13 mouse cellular contexts compared by ENCODE assay signal in the genomic region with DNA sequence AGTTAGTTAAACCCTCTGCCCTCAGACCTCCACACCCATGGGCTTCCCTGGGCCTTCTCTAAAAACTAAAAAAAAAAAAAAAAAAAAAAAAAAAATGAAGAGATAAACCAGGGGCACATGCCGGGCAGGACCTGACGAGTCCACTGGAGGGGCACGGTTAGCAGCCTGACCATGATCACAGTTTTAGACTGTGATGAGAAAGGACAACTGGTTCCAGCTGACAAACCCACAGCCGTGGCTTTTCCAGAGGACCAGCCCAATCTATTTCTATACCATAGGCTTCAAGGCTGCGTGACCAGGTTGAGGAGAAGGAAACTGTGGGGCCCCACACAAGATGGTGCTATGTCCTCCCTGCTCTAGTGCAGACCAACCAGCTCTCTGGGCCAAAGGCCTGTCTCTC. TPM values are rescaled to one million over a fixed set of nuclear protein-coding genes. Genes with fewer than 3 reads are reported as not detected.
A peak's percentile ranks its signal among the peaks of the same experiment; 100 is the strongest.
DNase-seq lines count a peak whose midpoint lies in the region; ATAC-seq and TF ChIP-seq lines count a peak whose summit lies in the region.
"Had no signal": no experiment of that assay in that cellular context is flagged by ENCODE, and none has a peak within 500 bp of the region (broad histone marks: within the 10 kb centered on the region; RNA-seq: fewer than 3 reads in every experiment).

No protein-coding gene starts in this region.

- H3K36me3 ChIP-seq in heart, embryonic 15.5 days, result no peaks in the 10 kb centered on the region
- 0 out of 2 replicates have a peak, but pooled peaks cover 2% of the 10 kb centered on the region for H3K36me3 ChIP-seq in limb, embryonic 15.5 days
- H3K36me3 ChIP-seq in limb, embryonic 10.5 days, result no peaks in the 10 kb centered on the region
- 0 out of 2 replicates have a peak, but pooled peaks cover 4% of the 10 kb centered on the region for H3K36me3 ChIP-seq in embryonic facial prominence, embryonic 15.5 days
- no peaks in the 10 kb centered on the region for H3K36me3 ChIP-seq in liver, postnatal 0 days (replicated peaks; ENCODE audit: insufficient read depth, low read length)
- H3K36me3 ChIP-seq: liver, embryonic 12.5 days; stomach, embryonic 15.5 days had no signal

- no peak for ATAC-seq in heart, embryonic 15.5 days (replicated peaks; ENCODE audit: insufficient number of reproducible peaks, insufficient read depth, low FRiP score, low read depth)
- no peak for ATAC-seq in limb, embryonic 15.5 days (ENCODE audit: insufficient number of reproducible peaks, low FRiP score, low TSS enrichment, low read depth)
- no peak for ATAC-seq in embryonic facial prominence, embryonic 15.5 days (ENCODE audit: insufficient number of reproducible peaks, low FRiP score, low TSS enrichment, low read depth)
- no peak for ATAC-seq in liver, postnatal 0 days
- ATAC-seq: forebrain, postnatal 0 days; inflammation-experienced regulatory T-cells, adult 6 months; liver, embryonic 12.5 days had no signal

- no peak overlapping the region for H3K4me3 ChIP-seq in heart, embryonic 15.5 days
- H3K4me3 ChIP-seq in limb, embryonic 15.5 days, result no peak overlapping the region
- no peak overlapping the region for H3K4me3 ChIP-seq in limb, embryonic 10.5 days
- peak overlapping the region; percentile 24 for H3K4me3 ChIP-seq in bone marrow macrophage, adult 2 months (ENCODE audit: insufficient read depth, low read length)
- H3K4me3 ChIP-seq in embryonic facial prominence, embryonic 15.5 days (replicated peaks), result no peak overlapping the region
- no peak overlapping the region for H3K4me3 ChIP-seq in liver, postnatal 0 days (ENCODE audit: low read depth, low read length)
- H3K4me3 ChIP-seq: liver, embryonic 12.5 days; stomach, embryonic 15.5 days had no signal

- no peaks in the 10 kb centered on the region for H3K27me3 ChIP-seq in heart, embryonic 15.5 days
- no peaks in the 10 kb centered on the region for H3K27me3 ChIP-seq in limb, embryonic 15.5 days
- H3K27me3 ChIP-seq in limb, embryonic 10.5 days (ENCODE audit: low read depth, poor library complexity, severe bottlenecking), result peaks cover 34% of the 10 kb centered on the region
- no peaks in the 10 kb centered on the region for H3K27me3 ChIP-seq in embryonic facial prominence, embryonic 15.5 days
- 0 out of 2 replicates have a peak, but pooled peaks cover 3% of the 10 kb centered on the region for H3K27me3 ChIP-seq in liver, postnatal 0 days (ENCODE audit: insufficient read depth, low read length)
- H3K27me3 ChIP-seq: stomach, embryonic 15.5 days had no signal

- no peak for TF ChIP-seq CTCF in bone marrow macrophage, adult 2 months (IDR thresholded peaks at IDR 0.05; ENCODE audit: low read depth, low read length)
- TF ChIP-seq CTCF in liver, postnatal 0 days (IDR thresholded peaks at IDR 0.05; ENCODE audit: low read depth), result no peak

- 67% methylated on average over 5 of the region's 5 CpGs for WGBS in heart, embryonic 15.5 days
- 84% methylated on average over 5 of the region's 5 CpGs for WGBS in limb, embryonic 15.5 days
- WGBS in limb, embryonic 10.5 days, result 91% methylated on average over 5 of the region's 5 CpGs
- 89% methylated on average over 5 of the region's 5 CpGs for WGBS in embryonic facial prominence, embryonic 15.5 days
- 78% methylated on average over 5 of the region's 5 CpGs for WGBS in liver, postnatal 0 days (ENCODE audit: insufficient replicate concordance)

- no peak for DNase-seq in heart, adult 11 months
- DNase-seq in limb, embryonic 10.5 days (ENCODE audit: low spot score), result no peak
- DNase-seq in liver, postnatal 0 days, result no peak
- DNase-seq: cerebellum, postnatal 10 days; forebrain, postnatal 0 days had no signal

- H3K9ac ChIP-seq in heart, embryonic 15.5 days, result no peak overlapping the region
- no peak overlapping the region for H3K9ac ChIP-seq in limb, embryonic 15.5 days
- no peak overlapping the region for H3K9ac ChIP-seq in embryonic facial prominence, embryonic 15.5 days
- H3K9ac ChIP-seq in liver, postnatal 0 days (replicated peaks), result no peak overlapping the region
- H3K9ac ChIP-seq: forebrain, postnatal 0 days; liver, embryonic 12.5 days; stomach, embryonic 15.5 days had no signal

- peak overlapping the region; percentile 47; the same call in 1 of the 2 replicates for H3K4me2 ChIP-seq in heart, embryonic 15.5 days
- no peak overlapping the region for H3K4me2 ChIP-seq in limb, embryonic 15.5 days
- no peak overlapping the region for H3K4me2 ChIP-seq in embryonic facial prominence, embryonic 15.5 days (replicated peaks)
- no peak overlapping the region for H3K4me2 ChIP-seq in liver, postnatal 0 days (ENCODE audit: low read depth, low read length)
- H3K4me2 ChIP-seq: liver, embryonic 12.5 days; stomach, embryonic 15.5 days had no signal

- TF ChIP-seq EP300 in liver, postnatal 0 days (IDR thresholded peaks at IDR 0.05; ENCODE audit: low read depth), result no peak

- H3K27ac ChIP-seq in heart, embryonic 15.5 days, result peak overlapping the region; percentile 93
- H3K27ac ChIP-seq in limb, embryonic 15.5 days, result peak overlapping the region; percentile 74
- H3K27ac ChIP-seq in limb, embryonic 10.5 days, result no peak overlapping the region
- peak overlapping the region; percentile 100 for H3K27ac ChIP-seq in bone marrow macrophage, adult 2 months (ENCODE audit: insufficient read depth, low read depth, low read length)
- peak overlapping the region; percentile 51; the same call in 1 of the 2 replicates for H3K27ac ChIP-seq in embryonic facial prominence, embryonic 15.5 days (replicated peaks)
- H3K27ac ChIP-seq in liver, postnatal 0 days (ENCODE audit: low read depth), result no peak overlapping the region
- H3K27ac ChIP-seq: liver, embryonic 12.5 days had no signal

- no peaks in the 10 kb centered on the region for H3K9me3 ChIP-seq in heart, embryonic 15.5 days (replicated peaks)
- H3K9me3 ChIP-seq in limb, embryonic 15.5 days, result no peaks in the 10 kb centered on the region
- H3K9me3 ChIP-seq in limb, embryonic 10.5 days (replicated peaks), result no peaks in the 10 kb centered on the region
- no peaks in the 10 kb centered on the region for H3K9me3 ChIP-seq in embryonic facial prominence, embryonic 15.5 days (replicated peaks)
- H3K9me3 ChIP-seq in liver, postnatal 0 days (ENCODE audit: low read length), result no peaks in the 10 kb centered on the region
- H3K9me3 ChIP-seq: liver, embryonic 12.5 days; stomach, embryonic 15.5 days had no signal

- peaks cover 82% of the 10 kb centered on the region for H3K4me1 ChIP-seq in heart, embryonic 15.5 days (replicated peaks)
- peaks cover 80% of the 10 kb centered on the region for H3K4me1 ChIP-seq in limb, embryonic 15.5 days
- peaks cover 36% of the 10 kb centered on the region for H3K4me1 ChIP-seq in limb, embryonic 10.5 days
- peaks cover 56% of the 10 kb centered on the region for H3K4me1 ChIP-seq in bone marrow macrophage, adult 2 months (ENCODE audit: control insufficient read depth, insufficient read depth, low read length)
- peaks cover 67% of the 10 kb centered on the region for H3K4me1 ChIP-seq in embryonic facial prominence, embryonic 15.5 days
- H3K4me1 ChIP-seq in liver, postnatal 0 days (ENCODE audit: insufficient read depth), result peaks cover 15% of the 10 kb centered on the region

- TF ChIP-seq POLR2A in bone marrow macrophage, adult 2 months (IDR thresholded peaks at IDR 0.05; ENCODE audit: borderline replicate concordance, low read depth, low read length), result 0 out of 2 replicates have a peak, but pooled peaks have one; percentile 20

RNA-seq across cellular contexts. Expression of gene Rab11fip5, which starts 4.4 kb away (rescaled TPM):
- polyA plus RNA-seq in heart, embryonic 15.5 days (2015; fragmentation: Nextera tagmentation; extraction: Ambion mirVana), result 42.3 and 45.3 TPM in 2 replicates
- polyA plus RNA-seq in limb, embryonic 15.5 days (2015; fragmentation: Nextera tagmentation; extraction: Ambion mirVana), result 21.7 and 24.8 TPM in 2 replicates
- polyA plus RNA-seq in limb, embryonic 10.5 days (2016; fragmentation: Nextera tagmentation; extraction: Ambion mirVana), result 3.2 and 4.3 TPM in 2 replicates
- polyA plus RNA-seq in bone marrow macrophage, adult 2 months (2012; ENCODE audit: insufficient read depth, insufficient read length, missing spikeins), result 145 and 160 TPM in 2 replicates
- polyA plus RNA-seq in embryonic facial prominence, embryonic 15.5 days (2015; fragmentation: Nextera tagmentation; extraction: Ambion mirVana), result 20.1 and 21.4 TPM in 2 replicates
- 1.1 TPM in 2 replicates for polyA plus RNA-seq in liver, postnatal 0 days (2015; fragmentation: Nextera tagmentation; extraction: Ambion mirVana)

RNA-seq across cellular contexts. Expression of gene Sfxn5, which starts 36.8 kb away (rescaled TPM):
- 3.7 and 4.9 TPM in 2 replicates for polyA plus RNA-seq in heart, embryonic 15.5 days (2015; fragmentation: Nextera tagmentation; extraction: Ambion mirVana)
- polyA plus RNA-seq in limb, embryonic 15.5 days (2015; fragmentation: Nextera tagmentation; extraction: Ambion mirVana), result 6.3 and 7.1 TPM in 2 replicates
- 6.4 and 6.5 TPM in 2 replicates for polyA plus RNA-seq in limb, embryonic 10.5 days (2016; fragmentation: Nextera tagmentation; extraction: Ambion mirVana)
- 14.2 and 15.2 TPM in 2 replicates for polyA plus RNA-seq in bone marrow macrophage, adult 2 months (2012; ENCODE audit: insufficient read depth, insufficient read length, missing spikeins)
- polyA plus RNA-seq in embryonic facial prominence, embryonic 15.5 days (2015; fragmentation: Nextera tagmentation; extraction: Ambion mirVana), result 8.0 TPM in 2 replicates
- polyA plus RNA-seq in liver, postnatal 0 days (2015; fragmentation: Nextera tagmentation; extraction: Ambion mirVana), result 3.1 and 3.3 TPM in 2 replicates

RNA-seq across cellular contexts. Expression of gene Noto, which starts 53.6 kb away (rescaled TPM):
- 0.15 TPM in 1 of 2 replicates, not detected in the other for polyA plus RNA-seq in heart, embryonic 15.5 days (2015; fragmentation: Nextera tagmentation; extraction: Ambion mirVana)
- polyA plus RNA-seq in limb, embryonic 15.5 days (2015; fragmentation: Nextera tagmentation; extraction: Ambion mirVana), result not detected in 2 replicates
- not detected in 2 replicates for polyA plus RNA-seq in limb, embryonic 10.5 days (2016; fragmentation: Nextera tagmentation; extraction: Ambion mirVana)
- polyA plus RNA-seq in bone marrow macrophage, adult 2 months (2012; ENCODE audit: insufficient read depth, insufficient read length, missing spikeins), result not detected in 2 replicates
- not detected in 2 replicates for polyA plus RNA-seq in embryonic facial prominence, embryonic 15.5 days (2015; fragmentation: Nextera tagmentation; extraction: Ambion mirVana)
- polyA plus RNA-seq in liver, postnatal 0 days (2015; fragmentation: Nextera tagmentation; extraction: Ambion mirVana), result not detected in 2 replicates
- polyA plus RNA-seq: forebrain, postnatal 0 days; liver, embryonic 12.5 days; neural tube, embryonic 14.5 days; stomach, embryonic 15.5 days had no signal

Comparison
In these comparisons a context has a peak if more than half of its experiments do, and no peak if none do; other contexts are left out.
1. H3K27ac ChIP-seq: peak in heart, embryonic 15.5 days (single experiment), limb, embryonic 15.5 days (single experiment), bone marrow macrophage, adult 2 months (single experiment) and embryonic facial prominence, embryonic 15.5 days (single experiment); none in limb, embryonic 10.5 days (single experiment) and liver, postnatal 0 days (single experiment).